Mouse (Mus musculus) NIH3T3 (cell line): ENCODE data around the gene Ston2.
"Not testable (repeated sequence)": the region's sequence is repeated elsewhere in the genome, so short reads cannot be mapped to it uniquely, and the experiment has no call there.

ENCODE experiments used
- DNase-seq: peaks from one replicate; pipeline ENCODE4 v3.0.0-alpha.2; 2012; ENCODE audit warnings: low read depth

The Ston2 gene

GRCm38 (mm10) chr12:91791822-91792221 lies 3.6 kb upstream of the Ston2 start:
- no peak for DNase-seq

DNA sequence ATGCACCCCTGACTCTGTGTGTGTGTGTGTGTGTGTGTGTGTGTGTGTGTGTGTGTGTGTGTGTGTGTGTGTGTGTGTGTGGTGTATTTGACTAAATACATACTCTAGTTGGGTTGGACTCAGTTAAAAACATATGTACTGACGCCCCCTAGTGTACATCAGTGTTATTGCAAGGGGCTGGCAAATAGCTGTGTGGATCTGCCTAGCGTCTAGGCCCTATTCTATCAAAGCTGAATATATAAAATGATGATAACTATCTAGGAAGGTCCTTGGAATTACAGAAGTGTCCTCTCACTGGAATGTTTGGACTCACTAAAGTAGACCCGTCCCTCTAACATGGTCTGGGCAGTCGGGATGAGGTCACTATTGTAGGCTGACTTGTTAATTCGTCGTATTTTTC lies 1.6 kb upstream of the Ston2 start:
- DNase-seq: peak; percentile 61

- DNase-seq: not testable (repeated sequence)
These were observed 259 bp upstream of the Ston2 start for GRCm38 (mm10) chr12:91788446-91788845.

GRCm38 (mm10) chr12:91786355-91786754 lies 1.8 kb downstream of the Ston2 start:
- DNase-seq: peak; percentile 64

DNA sequence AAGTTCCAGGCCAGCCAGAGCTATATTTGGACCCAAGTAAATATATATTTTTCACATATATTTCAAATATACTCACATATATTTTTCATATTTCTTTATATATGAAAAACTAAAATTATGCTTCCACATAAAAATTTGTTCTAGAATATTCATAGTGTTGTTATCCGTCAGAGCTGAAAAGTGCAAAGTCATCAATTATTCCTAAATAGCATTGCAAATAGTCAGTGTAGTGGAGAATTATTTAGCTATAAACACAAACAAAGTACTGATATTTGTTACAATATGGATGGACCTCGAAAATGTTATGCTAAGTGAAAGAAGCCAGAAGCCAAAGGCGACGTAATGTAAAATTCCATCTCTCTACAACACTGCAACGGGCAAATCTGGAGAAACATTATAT lies 6.8 kb downstream of the Ston2 start:
- no peak for DNase-seq

GRCm38 (mm10) chr12:91780531-91780930 lies 7.7 kb downstream of the Ston2 start:
- DNase-seq: peak; percentile 18

- no peak for DNase-seq
These were observed 9.2 kb downstream of the Ston2 start for GRCm38 (mm10) chr12:91779004-91779365.

GRCm38 (mm10) chr12:91778211-91779003 lies 9.8 kb downstream of the Ston2 start:
- no peak for DNase-seq

DNA sequence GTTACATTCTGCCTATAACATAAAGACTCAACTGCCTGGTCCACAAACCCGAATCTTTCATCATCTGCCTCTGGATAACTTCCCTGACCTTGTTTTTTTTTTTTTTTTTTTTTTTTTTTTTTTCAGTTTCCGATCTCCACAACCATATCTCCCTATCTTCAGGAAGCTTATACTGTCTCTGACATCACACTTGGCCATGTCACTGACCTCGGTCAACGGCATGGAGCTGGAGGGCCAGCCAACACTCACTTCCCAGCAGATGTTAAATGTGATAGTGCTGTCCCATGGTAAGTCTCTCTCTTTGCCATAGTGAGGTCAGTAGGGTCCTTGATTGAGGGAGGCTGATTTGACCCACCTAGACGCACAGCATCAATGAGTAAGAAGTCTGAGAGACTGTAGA lies 11.8 kb downstream of the Ston2 start:
- DNase-seq: no peak

DNA sequence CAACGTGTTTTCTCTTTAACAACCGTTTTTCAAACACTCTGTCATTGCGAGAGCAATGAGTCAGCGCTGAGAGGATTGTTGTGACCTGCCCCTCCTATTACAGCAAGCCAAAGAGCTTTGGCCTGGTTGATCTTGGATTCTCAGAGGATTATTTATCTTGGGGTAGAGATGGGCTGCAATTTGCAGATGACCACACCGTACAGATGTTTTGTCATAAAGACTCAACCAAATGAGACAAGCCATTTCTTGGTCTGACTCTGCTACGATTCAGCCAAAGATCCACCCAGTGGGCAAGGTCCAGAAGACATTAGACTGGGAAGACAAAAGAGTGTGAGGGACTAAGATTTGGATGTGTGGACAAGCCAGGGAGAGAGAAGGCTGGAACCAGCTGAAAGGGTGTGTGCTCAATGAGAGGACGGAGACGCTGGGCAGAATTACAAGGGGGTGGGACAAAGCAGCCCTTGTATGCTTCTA lies 13.3 kb downstream of the Ston2 start:
- DNase-seq: peak; percentile 60

DNA sequence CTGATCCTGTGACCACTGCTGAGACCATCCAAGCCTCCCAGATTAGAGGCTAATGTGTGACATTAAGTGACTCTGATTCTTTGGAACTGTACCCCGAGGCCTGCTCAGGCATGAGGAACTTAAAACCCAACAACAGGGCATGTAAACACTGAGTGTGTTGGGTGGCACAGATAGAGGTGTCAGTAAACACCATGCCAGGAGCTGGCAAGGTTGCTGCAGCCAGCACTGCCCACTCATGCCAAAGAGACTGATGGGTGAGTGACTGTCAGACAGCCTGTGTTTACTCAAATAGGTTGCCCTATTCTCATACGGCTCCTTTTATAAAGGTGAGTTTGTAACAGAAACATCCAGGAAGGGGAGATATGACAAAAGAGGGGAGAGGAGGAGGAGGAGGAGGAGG lies 19.3 kb downstream of the Ston2 start:
- DNase-seq: no peak

GRCm38 (mm10) chr12:91768176-91768575 lies 20.0 kb downstream of the Ston2 start:
- DNase-seq: no peak

DNA sequence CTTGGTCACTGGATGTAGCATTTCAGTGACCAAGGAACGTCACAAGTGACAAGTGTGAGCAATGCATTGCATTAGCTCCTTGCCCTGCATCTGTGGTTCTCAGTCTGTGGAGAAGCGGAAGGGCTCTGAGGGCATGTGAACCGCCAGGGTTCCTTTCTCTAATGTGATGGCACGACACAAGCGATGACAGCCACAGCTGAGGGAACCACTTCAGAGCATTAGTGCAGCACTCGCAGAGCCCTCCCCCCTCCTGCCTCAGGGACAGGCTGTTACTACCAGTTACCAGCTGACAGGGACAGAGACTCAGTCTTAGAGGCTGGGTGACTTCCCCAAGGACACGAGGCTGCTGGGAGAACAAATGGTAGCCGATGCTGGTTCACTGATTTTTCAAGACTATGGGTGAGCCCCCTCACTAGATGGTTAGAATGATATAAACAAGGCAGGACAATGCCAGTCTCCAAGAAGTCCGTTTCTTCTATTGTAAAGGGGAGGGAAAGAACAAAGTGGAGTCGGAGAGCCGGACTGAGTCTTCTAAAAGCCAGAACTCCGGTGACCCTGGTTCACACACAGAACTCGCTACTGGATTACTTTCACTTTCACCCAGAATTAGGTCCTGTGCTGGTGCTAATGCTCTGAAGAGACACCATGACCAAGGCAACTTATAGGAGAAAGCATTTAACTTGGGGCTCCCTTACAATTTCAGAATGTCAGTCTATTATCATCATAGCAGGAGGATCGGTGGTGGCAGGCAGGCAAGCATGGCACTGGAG lies 21.7 kb downstream of the Ston2 start:
- DNase-seq: no peak

- DNase-seq: no peak
These were observed 22.7 kb downstream of the Ston2 start for GRCm38 (mm10) chr12:91765504-91765903.

- DNase-seq: no peak
These were observed 23.1 kb downstream of the Ston2 start for GRCm38 (mm10) chr12:91765054-91765453.

- no peak for DNase-seq
These were observed 23.7 kb downstream of the Ston2 start for GRCm38 (mm10) chr12:91764471-91764870.

DNA sequence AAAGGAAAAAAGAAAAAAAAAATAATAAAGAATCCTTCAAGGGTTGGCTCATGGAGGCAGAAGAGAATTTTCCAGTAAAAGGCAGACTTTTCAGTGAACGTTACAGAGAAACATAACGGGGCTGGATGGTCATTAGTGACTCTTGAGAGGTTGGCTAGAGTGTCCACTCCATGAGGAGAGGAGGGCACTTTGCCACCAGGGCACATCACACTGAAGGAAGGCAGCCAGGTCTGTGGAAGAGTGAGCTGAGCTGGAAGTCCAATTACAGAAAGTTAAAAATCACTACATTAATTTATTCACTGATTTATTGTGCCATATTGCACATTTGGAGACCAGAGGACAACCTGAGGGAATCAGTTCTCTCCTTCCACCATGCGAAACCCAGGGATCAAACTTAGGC lies 28.4 kb downstream of the Ston2 start:
- no peak for DNase-seq

DNA sequence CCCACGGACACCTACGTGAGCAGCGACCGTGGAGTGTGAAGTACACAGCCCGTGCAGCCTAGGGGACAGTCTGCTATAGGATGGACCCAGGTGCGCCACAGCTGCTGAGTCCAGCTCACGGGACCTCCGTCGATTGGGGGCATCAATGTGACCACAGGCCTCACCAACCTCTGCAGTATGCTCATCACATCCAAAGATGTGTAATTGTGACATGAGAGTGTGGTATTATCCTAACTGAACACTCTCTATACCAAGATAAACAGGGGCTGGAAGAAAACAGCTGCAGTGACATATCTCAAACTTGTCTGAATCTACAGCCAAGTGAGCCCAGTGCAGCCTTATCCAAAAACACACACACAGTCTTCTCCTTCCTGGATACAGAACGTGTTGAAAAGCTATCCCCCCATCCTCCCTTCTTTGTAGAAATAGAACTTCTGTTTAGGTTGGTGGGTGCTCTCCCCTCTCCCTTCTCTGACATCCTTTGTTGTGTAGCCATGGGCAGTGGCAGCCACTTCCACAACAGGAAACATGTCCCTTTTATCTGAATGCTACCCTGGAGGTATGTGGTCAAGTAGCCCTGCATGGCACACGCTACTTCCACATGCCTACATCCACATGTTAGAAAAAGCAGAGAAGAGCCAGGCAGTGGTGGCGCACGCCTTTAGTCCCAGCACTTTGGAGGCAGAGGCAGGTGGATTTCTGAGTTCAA lies 30.2 kb downstream of the Ston2 start:
- DNase-seq: no peak

DNA sequence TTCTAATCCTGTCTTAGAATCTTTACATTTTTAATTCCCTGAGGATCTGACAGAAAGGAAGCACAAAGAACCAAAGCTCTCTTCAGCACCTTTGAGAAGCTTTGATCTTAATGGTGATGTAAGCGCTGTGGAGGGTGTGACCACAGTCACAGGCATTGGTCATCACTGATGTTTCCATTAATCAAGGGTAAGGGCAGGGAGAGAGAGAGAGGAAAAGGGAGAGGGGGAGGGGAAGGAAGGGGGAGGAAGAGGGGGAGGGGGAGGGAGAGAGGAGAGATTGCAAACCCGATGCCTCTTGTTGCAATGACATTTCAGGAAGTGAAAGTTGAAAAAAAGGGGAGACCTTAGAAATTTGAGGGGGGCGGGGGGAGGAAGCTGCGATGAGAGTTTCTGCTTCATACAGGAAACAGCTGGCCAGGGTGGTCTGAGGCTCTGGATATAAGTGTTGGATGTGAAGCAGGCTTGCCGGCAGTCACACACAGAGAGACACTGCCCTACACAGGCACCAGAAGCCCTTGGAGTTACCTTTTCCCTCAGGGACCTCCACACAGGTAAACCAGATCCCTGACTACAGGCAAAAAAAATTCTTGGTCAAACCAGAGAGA lies 31.5 kb downstream of the Ston2 start:
- DNase-seq: no peak

- DNase-seq: peak; percentile 36
These were observed 33.6 kb downstream of the Ston2 start for GRCm38 (mm10) chr12:91754606-91755005.

- DNase-seq: no peak
These were observed 35.5 kb downstream of the Ston2 start for GRCm38 (mm10) chr12:91752711-91753110.

DNA sequence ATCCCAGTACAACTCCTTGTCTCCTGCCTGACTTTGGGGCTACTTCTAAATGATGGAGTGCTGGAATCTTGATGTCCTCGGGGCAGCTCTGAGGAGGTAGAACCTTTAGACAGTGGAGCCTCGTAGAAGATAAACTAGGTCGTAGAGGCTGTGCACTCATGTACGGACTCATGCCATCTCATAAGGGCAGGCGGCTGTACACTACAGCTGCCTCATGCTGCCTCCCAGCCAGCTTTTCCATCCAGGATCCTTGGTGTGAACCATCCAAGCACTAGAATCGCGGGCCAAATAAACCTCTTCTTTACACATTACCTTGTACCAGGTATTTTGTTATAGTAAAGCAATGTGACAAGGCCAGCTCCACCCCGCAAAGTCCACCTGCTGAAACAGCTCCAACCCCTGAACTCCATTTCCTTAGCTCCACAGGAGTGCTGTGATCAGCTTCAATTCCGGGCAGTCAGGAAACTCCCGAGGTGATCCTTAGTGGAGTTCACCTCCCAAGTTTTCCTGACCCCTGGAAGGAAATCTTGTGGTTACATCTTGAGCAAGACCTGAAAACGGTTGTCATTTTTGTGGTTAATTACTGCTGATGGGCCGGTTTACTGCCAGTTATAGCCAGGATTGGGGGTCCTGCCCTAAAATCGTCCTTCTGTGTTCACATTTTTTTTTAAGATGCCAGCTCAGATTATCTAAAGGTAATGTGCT lies 36.1 kb downstream of the Ston2 start:
- no peak for DNase-seq
